Mouse (Mus musculus) neural tube, embryonic 10.5 days (tissue): ENCODE measurements around the gene Cnnm3.

Experiments
- DNase-seq: peaks from one replicate; pipeline ENCODE4 v3.0.0-alpha.2; 2017; ENCODE audit warnings: low spot score; ENCODE audit errors: extremely low spot score

The Cnnm3 gene

DNA sequence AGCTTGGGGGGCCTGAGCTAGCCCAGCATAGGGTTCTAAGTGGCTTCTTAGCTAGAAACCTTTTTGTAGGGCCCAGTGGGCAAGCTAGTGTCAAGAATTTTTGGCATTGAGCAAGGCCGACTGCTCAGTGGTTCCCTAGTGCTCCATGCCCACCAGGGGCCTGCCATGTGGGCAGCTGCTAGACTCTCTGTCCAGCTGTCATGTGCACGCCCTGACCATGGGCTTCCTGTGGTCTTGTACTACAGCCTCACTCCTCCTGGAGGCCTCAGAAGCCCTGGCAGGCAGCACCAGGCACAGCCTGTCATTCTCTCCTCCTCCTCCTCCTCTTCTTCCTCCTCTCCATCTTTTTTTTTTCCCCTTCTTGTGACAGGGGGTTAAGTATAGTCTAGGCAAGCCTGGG, 14.4 kb upstream of the Cnnm3 start:
- no peak for DNase-seq

- DNase-seq = peak; percentile 81
Observed at GRCm38 (mm10) chr1:36501261-36501660, 10.4 kb upstream of the Cnnm3 start.

GRCm38 (mm10) chr1:36508238-36508637, 3.4 kb upstream of the Cnnm3 start:
- DNase-seq = no peak

GRCm38 (mm10) chr1:36512089-36512965, 660 bp downstream of the Cnnm3 start:
- DNase-seq = peak; percentile 69

- DNase-seq = no peak
Observed at GRCm38 (mm10) chr1:36512966-36513280, 1.3 kb downstream of the Cnnm3 start.

DNA sequence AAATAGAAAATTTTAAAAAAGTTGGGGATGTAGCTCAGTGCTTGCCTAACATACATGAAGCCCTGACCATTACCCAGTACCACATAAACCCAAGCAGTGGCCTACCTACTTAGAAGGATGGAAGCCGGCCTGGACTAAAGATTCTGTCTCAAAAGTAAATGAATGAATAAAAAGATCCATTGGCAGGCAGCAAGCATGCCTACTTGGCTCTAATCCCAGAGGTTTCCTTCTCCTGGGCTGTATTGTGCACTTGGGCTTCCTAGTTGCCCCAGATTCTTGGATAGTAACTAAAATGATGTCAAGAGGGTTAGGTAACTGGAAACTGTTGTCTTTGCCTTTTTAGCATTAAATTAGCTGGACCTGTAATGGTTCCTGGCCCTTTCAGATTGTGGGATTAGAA, 1.6 kb downstream of the Cnnm3 start:
- no peak for DNase-seq

DNA sequence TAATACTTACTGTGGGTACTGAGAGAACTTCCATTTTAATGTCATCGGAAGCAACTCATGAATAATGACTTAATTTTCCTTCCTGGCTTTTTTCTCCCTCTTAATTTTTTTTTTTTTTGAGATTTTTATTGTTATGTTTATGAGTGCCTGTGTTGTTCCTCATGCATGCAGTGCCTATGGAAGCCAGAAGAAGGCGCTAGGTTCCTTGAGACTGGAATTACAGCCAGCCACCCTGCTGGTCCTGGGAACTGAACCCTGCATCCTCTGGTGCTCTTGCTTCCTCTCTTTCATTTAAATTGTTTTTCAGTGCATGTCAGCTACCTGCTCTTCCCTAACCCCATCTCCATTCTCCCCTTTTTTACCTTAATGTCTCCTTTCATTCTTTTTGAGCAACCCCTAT, 2.1 kb downstream of the Cnnm3 start:
- DNase-seq = no peak

- DNase-seq = no peak
Observed at GRCm38 (mm10) chr1:36518259-36518658, 6.6 kb downstream of the Cnnm3 start.

DNA sequence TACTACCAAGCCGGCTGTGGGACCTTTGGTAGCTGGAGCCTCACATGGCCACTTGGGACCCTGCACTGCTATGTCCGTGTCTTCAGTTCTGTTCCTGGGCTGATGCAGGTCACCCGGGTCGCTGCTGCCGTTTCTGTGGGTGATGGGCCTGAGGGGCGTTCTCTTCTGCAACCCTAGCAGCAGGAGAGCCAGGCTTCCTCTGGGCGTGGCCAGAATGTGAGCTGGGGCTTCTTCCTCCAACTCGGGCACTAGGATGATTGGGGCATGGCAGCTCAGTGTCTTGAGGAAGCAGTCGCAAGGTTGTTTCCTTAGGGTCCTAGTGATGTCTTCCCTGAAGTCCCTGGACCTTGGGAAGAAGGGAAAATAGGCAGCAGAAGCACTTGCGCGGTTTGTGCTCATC, 8.0 kb downstream of the Cnnm3 start:
- no peak for DNase-seq

GRCm38 (mm10) chr1:36522210-36522609, 10.5 kb downstream of the Cnnm3 start:
- no peak for DNase-seq

DNA sequence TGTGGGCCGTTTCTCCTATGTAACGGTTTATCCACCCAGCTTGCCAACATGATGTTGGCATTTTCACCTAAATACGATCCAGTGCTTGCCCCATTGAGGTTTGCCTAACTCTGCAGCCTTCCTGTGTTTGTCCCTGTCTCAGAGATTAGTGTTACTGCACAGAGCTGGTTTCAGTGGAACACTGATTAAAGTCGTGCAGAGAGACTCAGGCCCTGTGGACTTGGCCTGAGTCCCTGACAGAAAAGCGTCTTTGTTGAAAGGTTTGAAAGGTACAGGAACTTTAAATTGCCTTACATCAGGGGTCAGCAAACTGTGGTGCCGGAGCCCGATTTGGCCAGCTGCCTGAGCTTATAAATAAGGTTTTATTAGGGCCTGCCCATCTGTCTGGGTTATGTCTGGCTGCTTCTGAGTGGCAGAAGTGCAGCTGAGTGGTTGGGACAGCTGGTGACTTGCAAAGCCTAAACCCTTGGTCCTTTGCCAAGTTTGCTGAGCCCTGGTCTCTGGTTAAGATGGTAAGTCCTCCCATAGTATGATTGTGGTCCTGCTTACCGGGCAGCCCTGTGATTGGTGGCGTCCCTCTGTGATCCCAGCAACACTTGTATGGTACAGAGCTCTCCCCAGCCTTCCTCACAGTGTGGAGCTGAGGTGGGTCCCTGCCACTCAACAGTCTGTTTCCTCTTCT, 11.8 kb downstream of the Cnnm3 start:
- no peak for DNase-seq

GRCm38 (mm10) chr1:36524058-36524457, 12.4 kb downstream of the Cnnm3 start:
- no peak for DNase-seq

DNA sequence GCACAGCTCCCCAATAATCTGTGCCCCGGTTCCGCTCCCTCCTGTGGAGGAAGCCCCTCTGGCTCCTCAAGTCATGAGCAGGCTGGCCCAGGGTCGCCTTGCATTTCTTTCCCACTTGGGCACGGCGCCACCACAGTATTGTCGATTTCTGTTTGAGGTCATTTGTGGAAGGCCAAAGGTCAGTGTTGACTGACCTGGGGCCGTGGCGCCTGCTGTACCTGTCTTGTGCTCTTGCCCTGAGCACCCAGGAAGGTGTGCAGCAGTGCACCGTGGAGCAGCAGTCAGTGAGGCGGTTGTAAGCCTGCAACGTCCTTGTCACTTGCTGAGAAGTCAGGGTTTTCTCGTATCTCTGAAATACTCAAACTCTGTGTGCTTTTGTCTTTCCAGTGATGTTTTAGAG, 14.1 kb downstream of the Cnnm3 start:
- no peak for DNase-seq

DNA sequence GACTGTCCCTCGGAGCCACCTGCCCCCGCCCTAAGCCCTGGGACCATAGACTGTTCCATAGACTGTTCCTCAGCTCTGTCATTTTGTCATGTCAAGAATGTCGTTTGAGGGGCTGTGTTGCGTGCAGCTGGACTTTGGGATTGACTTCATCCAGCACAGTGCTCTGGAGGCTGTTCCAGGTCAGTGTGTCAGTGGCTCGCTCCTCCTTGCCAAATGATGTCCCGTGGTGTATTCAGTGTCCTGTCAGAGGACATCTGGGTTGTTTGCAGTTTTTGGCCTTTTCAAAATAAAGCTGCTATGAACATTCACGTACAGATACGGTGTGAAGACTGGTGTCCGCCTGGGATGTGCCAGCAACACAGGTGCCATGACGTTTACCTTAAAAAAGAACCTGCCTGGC, 15.2 kb downstream of the Cnnm3 start:
- DNase-seq = no peak

DNA sequence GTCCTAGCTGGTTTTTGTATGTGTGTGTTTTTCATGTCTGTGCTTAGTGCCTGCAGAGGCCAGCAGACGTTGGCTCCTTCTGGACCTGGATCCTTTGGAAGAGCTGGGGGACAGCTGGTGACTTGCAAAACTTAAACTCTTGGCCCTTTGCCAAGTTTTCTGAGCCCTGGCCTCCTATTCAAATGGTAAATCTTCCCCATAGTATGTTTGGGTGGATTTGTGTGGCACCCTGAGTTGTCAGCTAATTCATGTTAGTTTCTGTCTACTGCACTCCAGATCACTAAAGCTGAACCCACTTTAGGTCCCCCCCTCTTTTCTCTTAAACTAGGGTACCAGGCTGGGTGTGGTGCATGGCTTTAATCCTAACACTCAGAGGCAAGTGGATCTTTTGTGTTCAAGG, 16.7 kb downstream of the Cnnm3 start:
- no peak for DNase-seq

DNA sequence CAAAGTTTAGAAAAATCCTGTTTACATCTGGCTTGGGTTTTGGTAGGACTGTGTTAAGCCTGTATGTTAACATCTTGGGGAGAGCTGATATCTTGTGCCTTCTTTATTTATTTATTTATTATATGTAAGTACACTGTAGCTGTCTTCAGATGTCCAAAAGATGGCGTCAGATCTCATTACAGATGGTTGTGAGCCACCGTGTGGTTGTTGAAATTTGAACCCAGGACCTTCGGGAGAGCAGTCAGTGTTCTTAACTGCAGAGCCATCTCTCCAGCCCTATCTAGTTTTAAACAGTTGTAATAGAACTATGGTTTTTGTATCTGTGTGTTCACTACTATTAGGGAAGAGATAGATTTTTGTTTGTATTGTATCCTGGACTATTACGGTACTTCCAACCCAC, 17.6 kb downstream of the Cnnm3 start:
- DNase-seq = no peak

DNA sequence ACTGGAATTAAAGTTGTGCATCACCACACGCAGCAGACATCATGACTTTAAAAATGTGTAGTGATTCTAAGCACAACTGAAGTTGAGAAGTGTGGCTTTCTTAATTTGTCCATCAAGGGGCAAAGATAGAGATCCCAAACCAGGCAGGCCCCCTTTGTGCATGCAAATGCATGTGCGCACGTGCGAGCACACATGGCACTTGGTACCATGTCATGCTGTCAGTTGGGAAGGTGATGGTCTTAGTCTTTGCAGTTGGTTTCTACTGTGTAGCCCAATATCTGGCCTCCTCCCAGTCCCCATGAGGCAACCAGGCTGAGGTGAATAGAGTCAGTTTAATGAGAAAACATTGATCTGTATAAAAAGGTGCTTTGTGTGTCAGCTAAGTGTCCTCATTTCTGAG, 18.2 kb downstream of the Cnnm3 start:
- no peak for DNase-seq

- DNase-seq = no peak
Observed at GRCm38 (mm10) chr1:36530485-36530884, 18.8 kb downstream of the Cnnm3 start.

GRCm38 (mm10) chr1:36530962-36531361, 19.3 kb downstream of the Cnnm3 start:
- DNase-seq = no peak

GRCm38 (mm10) chr1:36531461-36531860, 19.8 kb downstream of the Cnnm3 start:
- no peak for DNase-seq

GRCm38 (mm10) chr1:36533546-36533945, 21.9 kb downstream of the Cnnm3 start:
- DNase-seq = no peak

- no peak for DNase-seq
Observed at GRCm38 (mm10) chr1:36534595-36535058, 23.0 kb downstream of the Cnnm3 start.
